Mouse (Mus musculus) MN1 (cell line): ENCODE data around the gene Kng1.

ENCODE experiments used
- DNase-seq: peaks from one replicate; pipeline ENCODE4 v3.0.0-alpha.2; 2016; ENCODE audit warnings: low spot score

Gene Kng1

GRCm38 (mm10) chr16:23114339-23115171 lies 56.9 kb downstream of the Kng1 start:
- no peak for DNase-seq

- DNase-seq: no peak
Observed at GRCm38 (mm10) chr16:23115486-23115885, 57.8 kb downstream of the Kng1 start.

GRCm38 (mm10) chr16:23117173-23117572 lies 59.5 kb downstream of the Kng1 start:
- DNase-seq: no peak

- no peak for DNase-seq
Observed at GRCm38 (mm10) chr16:23122446-23122845, 64.8 kb downstream of the Kng1 start.

GRCm38 (mm10) chr16:23123104-23123503 lies 65.4 kb downstream of the Kng1 start:
- DNase-seq: no peak

- DNase-seq: no peak
Observed at GRCm38 (mm10) chr16:23124398-23124797, 66.7 kb downstream of the Kng1 start.

- no peak for DNase-seq
Observed at GRCm38 (mm10) chr16:23127311-23127672, 69.6 kb downstream of the Kng1 start.

- DNase-seq: peak; percentile 88
Observed at GRCm38 (mm10) chr16:23127673-23128375, 70.2 kb downstream of the Kng1 start, which contains the start of gene Rfc4. Gene Rfc4 (minus strand): TSS chr16:23127737.

GRCm38 (mm10) chr16:23130303-23130702 lies 72.6 kb downstream of the Kng1 start:
- no peak for DNase-seq
